Comparison of ENCODE assay signal across 8 mouse cellular contexts in genomic region chr6:122310187-122310820, GRCm38 (mm10). TPM values are rescaled to one million over a fixed set of nuclear protein-coding genes. Genes with fewer than 3 reads are reported as not detected.
DNase-seq lines count a peak whose midpoint lies in the region; ATAC-seq and TF ChIP-seq lines count a peak whose summit lies in the region.

No protein-coding gene starts in this region.

- in situ Hi-C loops in CH12.LX (cut with MboI; ENCODE audit: low pct_ligation_motif_present, low pct_unique_long_range_greater_than_20kb, low sequenced_read_pairs): no loop called here

- no peak for TF ChIP-seq POLR2A in CH12.LX (IDR thresholded peaks at IDR 0.05; ENCODE audit: low read depth, low read length)

- no peak for TF ChIP-seq EP300 in CH12.LX (IDR thresholded peaks at IDR 0.05; ENCODE audit: low read length)
- no peak for TF ChIP-seq EP300 in liver, postnatal 0 days (IDR thresholded peaks at IDR 0.05; ENCODE audit: low read depth)

- ATAC-seq in erythroblast, adult 5-6 weeks (replicated peaks; ENCODE audit: low FRiP score, poor library complexity, severe bottlenecking): no peak
- no peak for ATAC-seq in forebrain, postnatal 0 days
- no peak for ATAC-seq in liver, postnatal 0 days

- peak overlapping the region; percentile 94 for H3K9ac ChIP-seq in CH12.LX (ENCODE audit: insufficient read depth, low read depth)
- H3K9ac ChIP-seq in forebrain, postnatal 0 days: no peak overlapping the region
- H3K9ac ChIP-seq in liver, postnatal 0 days (replicated peaks): peak overlapping the region; percentile 91

- TF ChIP-seq CTCF in CH12.LX (conservative IDR thresholded peaks at IDR 0.05 in 1 of 2, IDR thresholded peaks at IDR 0.05 in 1 of 2; ENCODE audit: low read depth in 2 of 2, low read length in 2 of 2): no peak
- no peak for TF ChIP-seq CTCF in forebrain, postnatal 0 days (IDR thresholded peaks at IDR 0.05; ENCODE audit: low read depth)
- TF ChIP-seq CTCF in liver, postnatal 0 days (IDR thresholded peaks at IDR 0.05; ENCODE audit: low read depth): no peak

- H3K79me2 ChIP-seq in CH12.LX (replicated peaks; ENCODE audit: control insufficient read depth, extremely low read depth, insufficient read depth, poor library complexity, severe bottlenecking): peaks cover 36% of the 10 kb centered on the region

- peaks cover 46% of the 10 kb centered on the region for H3K36me3 ChIP-seq in erythroblast, embryonic 14.5 days (ENCODE audit: control insufficient read depth)
- peaks cover 25 to 43% of the 10 kb centered on the region in 2 experiments for H3K36me3 ChIP-seq in CH12.LX (replicated peaks in 1 of 2; ENCODE audit: control insufficient read depth in 1 of 2, insufficient read depth in 1 of 2, low read length in 1 of 2)
- peaks cover 28% of the 10 kb centered on the region for H3K36me3 ChIP-seq in forebrain, postnatal 0 days (ENCODE audit: insufficient read depth)
- peaks cover 24% of the 10 kb centered on the region for H3K36me3 ChIP-seq in liver, postnatal 0 days (replicated peaks; ENCODE audit: insufficient read depth, low read length)

- DNase-seq in CH12.LX (ENCODE audit: extremely low read depth): no peak
- DNase-seq in forebrain, postnatal 0 days: no peak
- DNase-seq in liver, postnatal 0 days: no peak
- no peak for DNase-seq in left cerebral cortex, postnatal 25 days (ENCODE audit: low spot score in 2 of 2)
- DNase-seq in left cerebral cortex, postnatal 14 days (ENCODE audit: low spot score in 2 of 2): no peak
- no peak for DNase-seq in thymus, postnatal 36 days

- H3K4me1 ChIP-seq in erythroblast, embryonic 14.5 days (ENCODE audit: control insufficient read depth): peaks cover 28% of the 10 kb centered on the region
- peaks cover 0 to 30% of the 10 kb centered on the region in 2 experiments; a peak in 2 of 4 replicates for H3K4me1 ChIP-seq in CH12.LX (ENCODE audit: control insufficient read depth in 1 of 2, insufficient read depth in 2 of 2)
- peaks cover 11% of the 10 kb centered on the region for H3K4me1 ChIP-seq in forebrain, postnatal 0 days (ENCODE audit: insufficient read depth)
- peaks cover 16% of the 10 kb centered on the region for H3K4me1 ChIP-seq in liver, postnatal 0 days (ENCODE audit: insufficient read depth)

- no peak for TF ChIP-seq RAD21 in CH12.LX (IDR thresholded peaks at IDR 0.05; ENCODE audit: low read depth, low read length)

- no peaks in the 10 kb centered on the region for H3K27me3 ChIP-seq in erythroblast, embryonic 14.5 days (ENCODE audit: control insufficient read depth)
- no peaks in the 10 kb centered on the region for H3K27me3 ChIP-seq in CH12.LX (replicated peaks)
- H3K27me3 ChIP-seq in forebrain, postnatal 0 days (ENCODE audit: insufficient read depth, low read length): no peaks in the 10 kb centered on the region
- no peaks in the 10 kb centered on the region for H3K27me3 ChIP-seq in liver, postnatal 0 days (ENCODE audit: insufficient read depth, low read length)

- dilution Hi-C loops in CH12.LX (cut with MboI; ENCODE audit: extremely low pct_ligation_motif_present, extremely low pct_unique_long_range_greater_than_20kb, low sequenced_read_pairs): no loop called here

- 81% methylated on average over 5 of the region's 5 CpGs for WGBS in forebrain, postnatal 0 days
- 31% methylated on average over 5 of the region's 5 CpGs for WGBS in liver, postnatal 0 days (ENCODE audit: insufficient replicate concordance)

- no peaks in the 10 kb centered on the region for H3K9me3 ChIP-seq in erythroblast, embryonic 14.5 days (ENCODE audit: control insufficient read depth, low read length)
- no peaks in the 10 kb centered on the region for H3K9me3 ChIP-seq in CH12.LX (replicated peaks; ENCODE audit: low read length)
- no peaks in the 10 kb centered on the region for H3K9me3 ChIP-seq in forebrain, postnatal 0 days (ENCODE audit: low read length)
- H3K9me3 ChIP-seq in liver, postnatal 0 days (ENCODE audit: low read length): no peaks in the 10 kb centered on the region

- H3K27ac ChIP-seq in CH12.LX (ENCODE audit: insufficient read depth, low read depth): no peak overlapping the region
- no peak overlapping the region for H3K27ac ChIP-seq in forebrain, postnatal 0 days (ENCODE audit: low read depth, low read length)
- peak overlapping the region; percentile 88 for H3K27ac ChIP-seq in liver, postnatal 0 days (ENCODE audit: low read depth)

- peak overlapping the region; percentile 91 for H3K4me3 ChIP-seq in erythroblast, embryonic 14.5 days (replicated peaks)
- H3K4me3 ChIP-seq in CH12.LX (replicated peaks in 1 of 3; ENCODE audit: low read depth in 2 of 3, low read length in 2 of 3, poor library complexity in 1 of 3): peak overlapping the region; percentile 92 to 95 (median 94)
- H3K4me3 ChIP-seq in forebrain, postnatal 0 days (ENCODE audit: low read depth, low read length): no peak overlapping the region; the same call in 1 of the 2 replicates
- H3K4me3 ChIP-seq in liver, postnatal 0 days (ENCODE audit: low read depth, low read length): peak overlapping the region; percentile 75

- intact Hi-C loops in left cerebral cortex, postnatal 25 days (cut with DNase I): no loop called here
- intact Hi-C loops in left cerebral cortex, postnatal 14 days (cut with DNase I): no loop called here

- H3K4me2 ChIP-seq in CH12.LX (ENCODE audit: insufficient read depth, low read depth, poor library complexity, severe bottlenecking): peak overlapping the region; percentile 99
- H3K4me2 ChIP-seq in forebrain, postnatal 0 days (ENCODE audit: low read depth): peak overlapping the region; percentile 84; the same call in 1 of the 2 replicates
- H3K4me2 ChIP-seq in liver, postnatal 0 days (ENCODE audit: low read depth, low read length): peak overlapping the region; percentile 79

TF ChIP-seq in CH12.LX, 34 proteins besides CTCF, POLR2A, EP300 and RAD21:
- TF ChIP-seq USF1 (IDR thresholded peaks at IDR 0.05; ENCODE audit: low read depth, low read length) (no peak), CHD1 (IDR thresholded peaks at IDR 0.05; ENCODE audit: low read depth, low read length) (0 out of 2 replicates have a peak, but pooled peaks have one; percentile 70)

RNA-seq across cellular contexts. Expression of gene M6pr, which starts 1.8 kb away (rescaled TPM):
- polyA plus RNA-seq in erythroblast, embryonic 14.5 days (2012): 0.79 and 0.87 TPM in 2 replicates
- 53.2 and 57.5 TPM in 2 replicates for total RNA-seq in erythroblast, adult 5-6 weeks (2015; ENCODE audit: low replicate concordance)
- total RNA-seq in erythroblast, adult 5-6 weeks (2017; ENCODE audit: low replicate concordance): 71.4 and 102 TPM in 2 replicates
- total RNA-seq in CH12.LX (2012; rRNA removed) (148 and 170 TPM in 2 replicates), CH12.LX (2014; rRNA removed) (291 and 317 TPM in 2 replicates)
- 228 and 240 TPM in 2 replicates for polyA plus RNA-seq in CH12.LX (2012; ENCODE audit: insufficient read length, low read depth)
- 51.9 and 52.9 TPM in 2 replicates for total RNA-seq in forebrain, postnatal 0 days (2014; rRNA removed)
- polyA plus RNA-seq in forebrain, postnatal 0 days (2015; fragmentation: Nextera tagmentation; extraction: Ambion mirVana): 42.6 and 44.0 TPM in 2 replicates
- 73.6 and 80.3 TPM in 2 replicates for polyA plus RNA-seq in liver, postnatal 0 days (2015; fragmentation: Nextera tagmentation; extraction: Ambion mirVana)
- total RNA-seq in left cerebral cortex, postnatal 25 days (2021): 10 to 100 TPM; 62.3 to 64.3 TPM
- 10 to 100 TPM; 52.8 to 55.1 TPM for total RNA-seq in left cerebral cortex, postnatal 14 days (2021)

RNA-seq across cellular contexts. Expression of gene Klrg1, which starts 27.6 kb away (rescaled TPM):
- not detected in 2 replicates for polyA plus RNA-seq in erythroblast, embryonic 14.5 days (2012)
- 0.77 TPM in 1 of 2 replicates, not detected in the other for total RNA-seq in erythroblast, adult 5-6 weeks (2015; ENCODE audit: low replicate concordance)
- not detected in 2 replicates for total RNA-seq in erythroblast, adult 5-6 weeks (2017; ENCODE audit: low replicate concordance)
- total RNA-seq in CH12.LX (2012; rRNA removed) (1.4 and 2.0 TPM in 2 replicates), CH12.LX (2014; rRNA removed) (4.7 and 6.0 TPM in 2 replicates)
- 2.8 and 3.7 TPM in 2 replicates for polyA plus RNA-seq in CH12.LX (2012; ENCODE audit: insufficient read length, low read depth)
- total RNA-seq in forebrain, postnatal 0 days (2014; rRNA removed): 0.15 and 2.7 TPM in 2 replicates
- 0.91 and 1.1 TPM in 2 replicates for polyA plus RNA-seq in forebrain, postnatal 0 days (2015; fragmentation: Nextera tagmentation; extraction: Ambion mirVana)
- not detected in 2 replicates for polyA plus RNA-seq in liver, postnatal 0 days (2015; fragmentation: Nextera tagmentation; extraction: Ambion mirVana)
- total RNA-seq in left cerebral cortex, postnatal 25 days (2021): under 1 TPM in 1 of 2 experiments, not detected in 1; 0.25 TPM
- under 1 TPM in 1 of 2 experiments, not detected in 1; 0.32 TPM for total RNA-seq in left cerebral cortex, postnatal 14 days (2021)

RNA-seq across cellular contexts. Expression of gene Phc1, which starts 30.1 kb away (rescaled TPM):
- polyA plus RNA-seq in erythroblast, embryonic 14.5 days (2012): 0.20 and 0.24 TPM in 2 replicates
- 1.7 and 15.9 TPM in 2 replicates for total RNA-seq in erythroblast, adult 5-6 weeks (2015; ENCODE audit: low replicate concordance)
- 0.34 and 1.5 TPM in 2 replicates for total RNA-seq in erythroblast, adult 5-6 weeks (2017; ENCODE audit: low replicate concordance)
- total RNA-seq in CH12.LX (2012; rRNA removed) (4.1 and 6.5 TPM in 2 replicates), CH12.LX (2014; rRNA removed) (2.1 and 2.9 TPM in 2 replicates)
- polyA plus RNA-seq in CH12.LX (2012; ENCODE audit: insufficient read length, low read depth): 9.9 and 13.8 TPM in 2 replicates
- 53.6 and 75.7 TPM in 2 replicates for total RNA-seq in forebrain, postnatal 0 days (2014; rRNA removed)
- 21.9 and 24.6 TPM in 2 replicates for polyA plus RNA-seq in forebrain, postnatal 0 days (2015; fragmentation: Nextera tagmentation; extraction: Ambion mirVana)
- 1.2 and 1.4 TPM in 2 replicates for polyA plus RNA-seq in liver, postnatal 0 days (2015; fragmentation: Nextera tagmentation; extraction: Ambion mirVana)
- 10 to 100 TPM; 56.8 to 64.7 TPM for total RNA-seq in left cerebral cortex, postnatal 25 days (2021)
- 10 to 100 TPM; 57.8 to 59.3 TPM for total RNA-seq in left cerebral cortex, postnatal 14 days (2021)
